Mouse (Mus musculus) olfactory bulb, adult 2 months (tissue): ENCODE results near the gene Uap1.

ENCODE experiments used
- CTCF ChIP-seq: fragments of 200-500 bp; IDR thresholded peaks from 2 replicates; pipeline ENCODE4 v1.5.1; 2012; ENCODE audit warnings: low read depth, mild to moderate bottlenecking, low read length, moderate library complexity; ENCODE audit not compliant: insufficient read depth
- POLR2A ChIP-seq: fragments of 200-500 bp; IDR thresholded peaks from 2 replicates; pipeline ENCODE4 v1.6.1; 2012; ENCODE audit warnings: mild to moderate bottlenecking, low read depth, low read length, moderate library complexity; ENCODE audit not compliant: insufficient read depth

DNA sequence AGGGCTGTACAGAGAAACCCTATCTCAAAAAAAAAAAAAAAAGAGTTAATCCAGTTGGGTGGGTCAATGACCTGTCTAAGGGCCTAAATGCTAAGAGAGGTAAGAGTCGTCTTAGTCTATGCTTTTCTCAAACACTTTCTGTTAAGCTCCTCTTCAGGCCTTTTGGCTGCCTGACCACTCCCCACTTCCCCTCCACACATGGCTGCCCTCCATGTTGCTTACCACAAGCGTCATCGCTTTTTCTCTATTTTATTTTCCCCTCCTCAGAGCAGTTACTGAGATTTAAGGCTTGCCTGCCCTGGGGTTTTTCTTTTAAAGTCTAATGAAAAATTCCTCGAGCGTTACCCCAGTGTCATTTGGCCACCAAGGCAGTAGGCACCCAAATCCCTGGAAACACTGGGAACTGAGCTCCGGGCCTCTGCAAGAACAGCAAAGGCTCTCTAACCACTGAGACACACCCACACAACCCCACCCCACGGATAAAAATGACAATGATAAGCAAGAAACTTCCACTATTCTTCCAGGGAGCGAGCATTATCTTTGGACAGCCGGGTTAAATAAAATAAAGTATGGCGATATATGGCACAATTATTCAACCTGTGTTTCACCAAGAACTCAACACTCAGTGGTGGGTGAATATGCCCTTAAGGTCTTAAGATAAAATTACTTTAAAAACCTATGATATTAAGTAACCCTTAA, 38.6 kb upstream of the Uap1 start:
- TF ChIP-seq CTCF (no peak), POLR2A (no peak)
